Mouse (Mus musculus): ENCODE data around the gene Gemin8. TPM values are rescaled to one million over a fixed set of nuclear protein-coding genes. Genes with fewer than 3 reads are reported as not detected.

The Gemin8 gene
- polyA plus RNA-seq, 1 experiment from 2014 or later = 10.9 TPM

- no peaks in the 10 kb centered on the region for H3K9me3 ChIP-seq
- no peak for ATAC-seq (ENCODE audit: low FRiP score, low read depth)
- WGBS = 91% methylated on average over 9 of the region's 9 CpGs
- H3K27ac ChIP-seq = no peak overlapping the region
- H3K4me2 ChIP-seq (replicated peaks) = no peak overlapping the region
- no peak overlapping the region for H3K4me3 ChIP-seq
- no peaks in the 10 kb centered on the region for H3K36me3 ChIP-seq
- no peaks in the 10 kb centered on the region for H3K27me3 ChIP-seq (replicated peaks)
- H3K9ac ChIP-seq = no peak overlapping the region
- no peaks in the 10 kb centered on the region for H3K4me1 ChIP-seq
Observed at GRCm38 (mm10) chrX:166185327-166185913, 15.2 kb downstream of the Gemin8 start.

GRCm38 (mm10) chrX:166187803-166188202 is 17.5 kb downstream of the Gemin8 start:
- no peaks in the 10 kb centered on the region for H3K27me3 ChIP-seq (replicated peaks)
- H3K27ac ChIP-seq = no peak overlapping the region
- no peak overlapping the region for H3K9ac ChIP-seq
- no peak overlapping the region for H3K4me2 ChIP-seq (replicated peaks)
- 69% methylated on average over 1 of the region's 1 CpGs for WGBS
- no peak overlapping the region for H3K4me3 ChIP-seq
- H3K36me3 ChIP-seq = no peaks in the 10 kb centered on the region
- no peaks in the 10 kb centered on the region for H3K4me1 ChIP-seq
- no peak for ATAC-seq (ENCODE audit: low FRiP score, low read depth)
- H3K9me3 ChIP-seq = no peaks in the 10 kb centered on the region

DNA sequence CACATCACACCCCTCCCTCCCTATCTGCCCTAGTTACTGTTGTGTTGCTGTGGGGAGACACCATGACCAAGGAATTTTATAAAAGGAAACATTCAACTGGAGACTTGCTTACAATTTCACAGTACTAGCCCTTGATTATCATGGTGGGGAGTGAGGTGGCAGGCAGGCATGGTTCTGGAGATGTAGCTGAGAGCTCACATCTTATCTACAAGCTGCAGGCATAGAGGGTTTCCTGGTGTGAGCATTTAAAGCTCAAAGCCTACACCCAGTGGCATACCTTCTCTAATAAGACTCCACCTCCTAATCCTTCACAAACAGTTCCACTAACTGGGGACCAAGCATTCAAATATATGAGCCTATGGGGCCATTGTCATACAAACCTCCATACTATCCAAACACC is 26.1 kb downstream of the Gemin8 start:
- no peak overlapping the region for H3K27ac ChIP-seq
- H3K9ac ChIP-seq = no peak overlapping the region
- H3K4me2 ChIP-seq (replicated peaks) = no peak overlapping the region
- H3K9me3 ChIP-seq = no peaks in the 10 kb centered on the region
- ATAC-seq (ENCODE audit: low FRiP score, low read depth) = no peak
- no peaks in the 10 kb centered on the region for H3K27me3 ChIP-seq (replicated peaks)
- H3K4me1 ChIP-seq = no peaks in the 10 kb centered on the region
- no peak overlapping the region for H3K4me3 ChIP-seq
- no peaks in the 10 kb centered on the region for H3K36me3 ChIP-seq

- no peak overlapping the region for H3K9ac ChIP-seq
- H3K4me3 ChIP-seq = no peak overlapping the region
- no peaks in the 10 kb centered on the region for H3K27me3 ChIP-seq (replicated peaks)
- no peak for ATAC-seq (ENCODE audit: low FRiP score, low read depth)
- WGBS = 97% methylated on average over 2 of the region's 2 CpGs
- no peak overlapping the region for H3K27ac ChIP-seq
- no peak overlapping the region for H3K4me2 ChIP-seq (replicated peaks)
- H3K36me3 ChIP-seq = no peaks in the 10 kb centered on the region
- H3K4me1 ChIP-seq = no peaks in the 10 kb centered on the region
- H3K9me3 ChIP-seq = no peaks in the 10 kb centered on the region
Observed at GRCm38 (mm10) chrX:166198266-166198665, 28.0 kb downstream of the Gemin8 start.

- H3K27me3 ChIP-seq (replicated peaks) = no peaks in the 10 kb centered on the region
- H3K36me3 ChIP-seq = no peaks in the 10 kb centered on the region
- no peak overlapping the region for H3K9ac ChIP-seq
- ATAC-seq (ENCODE audit: low FRiP score, low read depth) = no peak
- no peaks in the 10 kb centered on the region for H3K9me3 ChIP-seq
- no peaks in the 10 kb centered on the region for H3K4me1 ChIP-seq
- H3K4me2 ChIP-seq (replicated peaks) = no peak overlapping the region
- H3K4me3 ChIP-seq = no peak overlapping the region
- H3K27ac ChIP-seq = no peak overlapping the region
Observed at GRCm38 (mm10) chrX:166199812-166200211, 29.6 kb downstream of the Gemin8 start.

- H3K4me2 ChIP-seq (replicated peaks) = no peak overlapping the region
- no peak for ATAC-seq (ENCODE audit: low FRiP score, low read depth)
Observed at GRCm38 (mm10) chrX:166214576-166214975, 44.3 kb downstream of the Gemin8 start.

DNA sequence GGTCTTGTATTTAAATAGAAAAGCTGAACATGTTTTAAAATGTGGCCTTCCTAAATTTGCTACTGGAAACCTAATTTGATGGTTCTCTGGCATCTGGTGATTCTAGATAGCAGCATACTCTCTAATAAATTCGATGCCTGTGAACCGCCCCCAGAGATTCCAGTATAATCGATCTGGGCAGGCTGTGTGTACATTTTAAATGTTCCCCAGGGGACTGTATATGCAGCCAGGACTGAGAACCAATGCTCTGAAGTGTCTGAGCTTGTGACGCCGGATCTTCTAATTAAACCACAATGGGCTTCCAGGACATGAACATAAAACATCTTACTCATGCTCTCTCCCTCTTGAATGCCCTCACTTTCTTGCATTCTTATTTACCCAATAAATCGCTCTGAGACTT is 46.0 kb downstream of the Gemin8 start:
- no peak overlapping the region for H3K9ac ChIP-seq
- no peak for ATAC-seq (ENCODE audit: low FRiP score, low read depth)
- H3K36me3 ChIP-seq = no peaks in the 10 kb centered on the region
- H3K9me3 ChIP-seq = no peaks in the 10 kb centered on the region
- H3K4me2 ChIP-seq (replicated peaks) = no peak overlapping the region
- no peak overlapping the region for H3K4me3 ChIP-seq
- H3K27me3 ChIP-seq (replicated peaks) = no peaks in the 10 kb centered on the region; the same call in 1 of the 2 replicates
- 65% methylated on average over 6 of the region's 6 CpGs for WGBS
- no peak overlapping the region for H3K27ac ChIP-seq
- no peaks in the 10 kb centered on the region for H3K4me1 ChIP-seq

More at GRCm38 (mm10) chrX:166214576-166214975, 44.3 kb downstream of the Gemin8 start:
- H3K27ac ChIP-seq = no peak overlapping the region
- 76% methylated on average over 2 of the region's 2 CpGs for WGBS
- H3K9ac ChIP-seq = no peak overlapping the region
- no peak overlapping the region for H3K4me3 ChIP-seq
- H3K4me1 ChIP-seq = no peaks in the 10 kb centered on the region
- H3K27me3 ChIP-seq (replicated peaks) = no peaks in the 10 kb centered on the region; the same call in 1 of the 2 replicates
- H3K36me3 ChIP-seq = no peaks in the 10 kb centered on the region
- no peaks in the 10 kb centered on the region for H3K9me3 ChIP-seq

DNA sequence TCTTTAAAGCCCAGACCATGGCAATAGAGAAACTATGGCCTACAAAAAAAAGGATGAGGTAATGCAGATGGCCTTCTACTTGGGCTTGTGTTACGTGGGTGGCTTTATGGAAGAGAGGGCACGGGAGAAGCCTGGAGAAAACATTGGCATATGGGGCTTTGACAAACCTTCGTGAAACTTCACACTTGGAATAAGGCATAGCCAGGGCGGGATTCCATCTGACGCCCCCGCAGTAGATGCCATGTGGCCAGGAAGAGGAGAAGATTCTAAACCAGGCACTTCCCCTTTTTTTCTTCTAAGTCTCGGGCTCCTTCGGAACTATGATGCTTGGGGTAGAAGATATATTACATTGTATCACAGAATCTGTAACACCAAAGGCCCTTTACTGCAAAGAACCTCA is 46.5 kb downstream of the Gemin8 start:
- H3K4me3 ChIP-seq = no peak overlapping the region
- H3K4me1 ChIP-seq = no peaks in the 10 kb centered on the region
- H3K9ac ChIP-seq = no peak overlapping the region
- no peaks in the 10 kb centered on the region for H3K9me3 ChIP-seq
- no peak overlapping the region for H3K4me2 ChIP-seq (replicated peaks)
- no peak overlapping the region for H3K27ac ChIP-seq
- no peaks in the 10 kb centered on the region; the same call in 1 of the 2 replicates for H3K27me3 ChIP-seq (replicated peaks)
- no peaks in the 10 kb centered on the region for H3K36me3 ChIP-seq
- no peak for ATAC-seq (ENCODE audit: low FRiP score, low read depth)
- WGBS = 90% methylated on average over 8 of the region's 8 CpGs

DNA sequence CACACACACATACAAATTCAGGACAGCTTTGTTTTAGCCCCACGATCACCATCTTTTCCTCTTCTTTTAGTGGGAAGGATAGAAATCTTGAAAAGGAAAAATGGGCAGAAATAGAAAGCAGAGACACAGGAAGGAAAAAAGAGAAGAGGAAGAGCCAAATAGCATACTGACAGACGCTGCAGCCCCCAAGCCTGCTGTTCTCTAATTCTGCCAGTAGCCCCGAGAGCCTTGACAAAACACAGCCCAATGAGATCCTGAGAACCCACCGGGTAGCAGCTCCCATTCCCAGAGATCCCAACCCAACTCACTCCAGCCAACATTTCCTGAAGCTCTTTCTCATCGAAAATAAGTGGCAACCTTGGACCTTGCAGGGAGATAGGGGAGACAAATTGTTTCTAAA is 49.1 kb downstream of the Gemin8 start:
- Histone ChIP-seq H3K36me3 (no peaks in the 10 kb centered on the region), H3K27ac (no peak overlapping the region), H3K4me2 (replicated peaks) (no peak overlapping the region), H3K9ac (no peak overlapping the region), H3K4me1 (no peaks in the 10 kb centered on the region), H3K27me3 (replicated peaks) (no peaks in the 10 kb centered on the region), H3K4me3 (no peak overlapping the region), H3K9me3 (no peaks in the 10 kb centered on the region)
- no peak for ATAC-seq (ENCODE audit: low FRiP score, low read depth)
- WGBS = 73% methylated on average over 5 of the region's 5 CpGs

- H3K36me3 ChIP-seq = no peaks in the 10 kb centered on the region
- ATAC-seq (ENCODE audit: low FRiP score, low read depth) = no peak
- no peak overlapping the region for H3K4me2 ChIP-seq (replicated peaks)
- no peaks in the 10 kb centered on the region for H3K4me1 ChIP-seq
- no peaks in the 10 kb centered on the region for H3K27me3 ChIP-seq (replicated peaks)
- no peak overlapping the region for H3K4me3 ChIP-seq
- H3K27ac ChIP-seq = no peak overlapping the region
- 83% methylated on average over 5 of the region's 5 CpGs for WGBS
- H3K9me3 ChIP-seq = no peaks in the 10 kb centered on the region
- H3K9ac ChIP-seq = no peak overlapping the region
Observed at GRCm38 (mm10) chrX:166226856-166227255, 56.6 kb downstream of the Gemin8 start.

DNA sequence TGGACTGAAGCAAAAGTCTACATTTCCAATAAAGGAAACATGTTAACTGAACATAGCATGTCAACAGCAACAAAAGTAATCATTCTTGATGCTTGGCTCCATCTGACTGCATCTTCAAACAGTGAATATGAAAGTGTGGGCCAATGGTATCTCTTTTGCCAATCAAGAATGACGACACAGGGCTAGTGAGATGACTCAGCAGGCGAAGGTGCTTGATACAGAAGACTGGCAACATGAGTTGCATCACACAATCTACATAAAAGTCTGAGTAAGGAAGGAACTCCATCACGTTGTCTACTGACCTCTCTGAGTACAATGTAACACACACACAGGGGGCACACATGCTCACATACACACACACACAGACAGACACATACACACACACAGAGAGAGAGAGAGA is 59.5 kb downstream of the Gemin8 start:
- H3K4me1 ChIP-seq = no peaks in the 10 kb centered on the region
- no peak overlapping the region for H3K4me2 ChIP-seq (replicated peaks)
- no peak overlapping the region for H3K4me3 ChIP-seq
- H3K9me3 ChIP-seq = no peaks in the 10 kb centered on the region
- no peak for ATAC-seq (ENCODE audit: low FRiP score, low read depth)
- no peaks in the 10 kb centered on the region for H3K36me3 ChIP-seq
- H3K27ac ChIP-seq = no peak overlapping the region
- H3K9ac ChIP-seq = no peak overlapping the region
- no peaks in the 10 kb centered on the region; the same call in 1 of the 2 replicates for H3K27me3 ChIP-seq (replicated peaks)
- 82% methylated on average over 3 of the region's 3 CpGs for WGBS

DNA sequence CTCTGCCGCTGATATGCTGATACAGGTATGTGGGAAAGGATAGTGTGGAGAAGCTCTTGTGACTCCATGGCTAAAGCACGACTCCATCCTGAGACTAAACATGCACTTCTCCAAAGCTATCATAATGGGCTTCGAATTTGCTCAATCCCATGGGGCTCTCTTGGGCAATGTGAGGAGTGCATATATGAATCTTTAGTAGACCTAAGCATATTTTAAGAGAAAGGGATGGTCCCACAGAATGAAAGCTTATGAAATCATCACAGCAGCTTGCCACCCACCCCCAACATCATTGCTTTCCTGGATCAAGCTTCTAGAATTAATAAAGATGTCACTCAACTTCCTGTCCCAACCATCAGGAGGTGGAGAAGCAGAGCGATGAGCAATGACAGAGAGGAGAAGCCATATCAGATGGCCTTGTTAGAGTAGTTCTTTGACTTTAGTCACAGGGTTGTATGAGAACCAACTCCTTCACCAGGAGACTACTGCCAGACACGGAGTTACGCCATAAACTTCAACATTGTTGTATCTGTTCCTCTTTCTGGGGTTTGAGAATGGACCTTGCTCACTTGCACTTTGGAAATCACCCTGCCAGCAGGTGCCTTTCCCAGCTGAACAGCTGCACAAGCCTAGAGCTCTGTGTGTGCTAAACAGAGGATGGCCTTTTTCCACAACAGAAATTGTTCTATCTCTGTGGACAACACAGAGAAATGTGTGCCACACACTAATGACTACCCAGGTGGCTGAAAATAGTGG is 60.4 kb downstream of the Gemin8 start:
- H3K27ac ChIP-seq = no peak overlapping the region
- no peaks in the 10 kb centered on the region for H3K36me3 ChIP-seq
- H3K4me1 ChIP-seq = no peaks in the 10 kb centered on the region
- H3K27me3 ChIP-seq (replicated peaks) = no peaks in the 10 kb centered on the region; the same call in 1 of the 2 replicates
- ATAC-seq (ENCODE audit: low FRiP score, low read depth) = no peak
- H3K4me3 ChIP-seq = no peak overlapping the region
- no peak overlapping the region for H3K9ac ChIP-seq
- no peaks in the 10 kb centered on the region for H3K9me3 ChIP-seq
- no peak overlapping the region for H3K4me2 ChIP-seq (replicated peaks)
- WGBS = 88% methylated on average over 6 of the region's 6 CpGs

DNA sequence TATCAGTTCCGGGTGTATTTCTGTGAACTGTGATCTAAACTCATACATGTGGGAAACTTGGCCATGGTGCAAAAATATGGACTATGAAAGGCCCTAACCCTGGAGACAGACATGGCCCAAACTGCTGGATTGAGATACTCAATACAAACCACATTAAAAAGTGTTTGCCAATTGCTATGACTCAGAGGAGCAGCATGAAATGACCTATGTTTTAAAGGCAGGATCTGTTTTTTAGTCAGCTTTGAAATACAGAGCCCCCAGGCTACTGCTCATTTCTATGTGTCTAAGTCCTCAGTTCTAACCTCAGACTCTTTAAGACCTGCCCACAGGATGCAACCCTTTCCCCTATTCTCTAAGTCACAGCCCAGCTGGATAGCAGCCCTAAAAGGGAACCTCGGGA is 65.9 kb downstream of the Gemin8 start:
- Histone ChIP-seq H3K27me3 (replicated peaks) (no peaks in the 10 kb centered on the region; the same call in 1 of the 2 replicates), H3K36me3 (no peaks in the 10 kb centered on the region), H3K4me2 (replicated peaks) (no peak overlapping the region), H3K9ac (no peak overlapping the region), H3K27ac (no peak overlapping the region), H3K9me3 (no peaks in the 10 kb centered on the region), H3K4me1 (no peaks in the 10 kb centered on the region), H3K4me3 (no peak overlapping the region)
- WGBS = 51% methylated on average over 2 of the region's 2 CpGs
- ATAC-seq (ENCODE audit: low FRiP score, low read depth) = no peak

Measured in neural tube, embryonic 12.5 days (tissue).